Mouse (Mus musculus): ENCODE data around the gene Pappa2.

- no peak for TF ChIP-seq CTCF (IDR thresholded peaks at IDR 0.05)
- TF ChIP-seq POLR2A (IDR thresholded peaks at IDR 0.05; ENCODE audit: insufficient read depth, low read depth, low read length), result no peak
Observed at GRCm38 (mm10) chr1:158770756-158771155, 209.5 kb downstream of the Pappa2 start.

Measured in heart, adult 2 months (tissue).